Mouse (Mus musculus): ENCODE data around the gene Zfp672. TPM values are rescaled to one million over a fixed set of nuclear protein-coding genes. Genes with fewer than 3 reads are reported as not detected.
"Not testable (repeated sequence)": the region's sequence is repeated elsewhere in the genome, so short reads cannot be mapped to it uniquely, and the experiment has no call there.

The Zfp672 gene
- polyA plus RNA-seq (2015; fragmentation: Nextera tagmentation; extraction: Ambion mirVana): 38.4 and 40.2 TPM in 2 replicates

DNA sequence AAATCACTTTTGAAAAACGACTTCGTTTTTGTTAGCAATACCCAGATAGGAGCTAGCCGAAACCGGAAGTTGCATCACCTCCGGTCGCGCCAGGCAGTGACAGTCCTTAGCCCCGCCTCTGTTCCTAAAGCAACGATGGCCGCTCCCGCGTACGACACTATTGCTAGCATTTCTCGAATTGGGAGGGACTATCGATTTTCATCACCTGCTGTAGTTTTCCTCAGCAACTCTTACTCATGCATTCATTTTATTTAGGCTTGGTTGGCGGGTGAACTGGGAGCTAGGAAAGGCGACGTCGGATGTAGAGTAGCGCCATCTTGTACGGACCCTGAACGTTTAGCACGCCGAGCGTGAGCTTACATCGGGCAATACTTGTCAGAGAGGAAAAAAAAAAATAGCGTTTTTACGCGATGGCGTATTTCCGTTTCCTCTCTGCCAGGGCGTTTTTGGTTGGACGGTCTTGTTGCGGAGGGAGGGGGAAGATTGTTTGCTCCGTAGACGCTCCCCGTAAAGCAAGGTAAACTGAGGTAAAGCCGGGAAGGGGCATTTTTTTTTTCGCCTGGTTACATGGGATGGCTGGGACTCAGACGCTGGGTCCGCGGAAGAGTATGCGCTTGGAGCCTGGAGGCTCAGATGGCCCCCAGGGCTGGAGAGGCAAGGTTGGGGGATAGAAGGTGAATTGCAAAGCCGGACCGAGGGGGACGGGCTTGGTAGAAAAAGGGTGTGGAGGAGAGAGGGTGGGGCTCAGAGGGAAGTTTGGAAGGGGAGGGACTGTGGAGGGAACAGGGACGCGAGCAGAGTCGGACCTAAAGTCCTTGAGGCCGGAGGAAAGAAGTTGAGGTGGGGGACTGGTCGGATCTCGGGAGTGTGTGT, at the start of gene Zfp672, which contains the start of gene Sh3bp5l:
Gene Zfp672 (minus strand): TSS at position 64 of the 873 bp plus-strand sequence.
Gene Sh3bp5l (plus strand): TSS at position 449 of the 873 bp plus-strand sequence.
- H3K9ac ChIP-seq: peak within 1 kb of the TSS; percentile 88
- H3K36me3 ChIP-seq: peaks cover 35% of the 10 kb centered on the region
- H3K27me3 ChIP-seq: no peaks in the 10 kb centered on the region
- H3K9me3 ChIP-seq: no peaks in the 10 kb centered on the region
- H3K4me1 ChIP-seq (replicated peaks): peaks cover 51% of the 10 kb centered on the region
- peak within 1 kb of the TSS; percentile 89 for H3K4me3 ChIP-seq
- ATAC-seq (ENCODE audit: low FRiP score): peak; percentile 95
- peak within 1 kb of the TSS; percentile 87 for H3K27ac ChIP-seq
- peak within 1 kb of the TSS; percentile 100 for H3K4me2 ChIP-seq
- WGBS: under 1% methylated on average over 52 of the region's 52 CpGs

DNA sequence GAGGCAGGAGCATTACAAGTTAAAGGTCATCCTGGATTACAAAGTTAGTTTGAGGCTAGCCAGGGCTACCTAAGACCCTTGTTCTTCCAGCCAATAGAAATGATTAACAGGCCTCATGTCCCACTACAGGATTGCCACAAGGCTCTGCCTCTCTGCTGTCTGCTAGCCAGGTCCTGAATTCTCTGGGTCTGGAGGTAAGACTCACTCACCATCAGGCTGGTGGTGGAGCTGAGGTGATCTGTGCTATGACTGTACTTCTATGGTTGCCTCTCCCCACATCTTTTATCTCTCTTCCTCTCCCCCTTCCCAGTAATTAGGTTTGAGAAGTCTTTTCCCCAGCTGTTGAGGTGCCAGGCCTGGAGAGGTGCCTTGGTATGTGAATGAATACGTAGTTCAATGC, 49.4 kb upstream of the Zfp672 start:
- Histone ChIP-seq H3K27ac (no peak overlapping the region), H3K27me3 (no peaks in the 10 kb centered on the region), H3K4me2 (no peak overlapping the region), H3K4me1 (replicated peaks) (no peaks in the 10 kb centered on the region), H3K4me3 (no peak overlapping the region), H3K9ac (no peak overlapping the region), H3K9me3 (no peaks in the 10 kb centered on the region), H3K36me3 (no peaks in the 10 kb centered on the region)
- ATAC-seq (ENCODE audit: low FRiP score): no peak
- 95% methylated on average over 1 of the region's 1 CpGs for WGBS

DNA sequence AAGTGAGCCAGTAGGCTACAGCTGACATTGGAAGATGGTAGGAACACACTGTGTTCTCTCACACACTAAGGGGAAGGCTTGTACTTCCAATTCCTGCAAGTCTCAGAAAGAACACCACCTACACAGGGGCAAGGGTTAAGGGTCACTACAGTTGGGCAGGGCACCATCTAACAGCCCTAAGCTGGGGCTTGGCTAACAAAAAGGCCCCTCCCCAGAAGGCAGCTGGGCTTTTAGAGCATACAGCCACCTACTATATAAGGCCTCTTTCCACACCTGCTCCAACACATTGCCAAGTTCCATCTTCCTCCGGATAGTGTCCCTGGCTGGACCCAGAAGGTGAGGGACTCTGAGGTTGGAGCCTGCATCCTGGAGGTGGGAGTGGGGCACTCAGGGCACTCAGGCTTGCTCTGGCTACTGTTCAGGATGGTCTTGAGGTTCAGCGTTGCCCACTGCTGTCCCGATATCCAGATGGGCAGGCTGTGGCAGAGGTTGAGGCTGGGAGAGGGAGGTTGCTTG, 48.7 kb upstream of the Zfp672 start, which contains the start of gene Lypd8:
Gene Lypd8 (plus strand): TSS at position 281 of the 516 bp plus-strand sequence.
- Histone ChIP-seq H3K27me3 (no peaks in the 10 kb centered on the region), H3K36me3 (no peaks in the 10 kb centered on the region), H3K9ac (no peak within 1 kb of the TSS), H3K9me3 (no peaks in the 10 kb centered on the region), H3K4me3 (no peak within 1 kb of the TSS), H3K4me2 (no peak within 1 kb of the TSS), H3K27ac (no peak within 1 kb of the TSS), H3K4me1 (replicated peaks) (no peaks in the 10 kb centered on the region)
- no peak for ATAC-seq (ENCODE audit: low FRiP score)
- WGBS: 98% methylated on average over 3 of the region's 3 CpGs

DNA sequence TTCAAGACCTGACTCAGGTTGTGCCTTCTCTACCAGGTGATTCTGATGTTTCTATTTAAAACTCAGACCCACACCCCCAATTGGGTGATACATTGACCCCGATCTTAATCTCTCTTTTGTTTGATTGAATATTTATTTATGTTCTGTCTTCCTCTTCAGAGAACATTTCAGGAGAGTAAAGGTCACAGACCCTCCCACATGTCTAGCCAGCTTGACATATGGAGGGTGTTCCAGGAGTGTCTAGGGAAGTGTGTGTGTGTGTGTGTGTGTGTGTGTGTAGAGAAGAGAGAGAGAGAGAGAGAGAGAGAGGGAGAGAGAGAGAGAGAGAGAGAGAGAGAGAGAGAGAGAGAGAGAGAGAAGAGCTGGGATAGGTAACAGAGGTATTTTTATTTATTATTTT, 47.5 kb upstream of the Zfp672 start:
- no peak overlapping the region for H3K27ac ChIP-seq
- H3K4me1 ChIP-seq (replicated peaks): no peaks in the 10 kb centered on the region
- H3K4me2 ChIP-seq: no peak overlapping the region
- H3K27me3 ChIP-seq: no peaks in the 10 kb centered on the region
- no peaks in the 10 kb centered on the region for H3K36me3 ChIP-seq
- H3K9ac ChIP-seq: no peak overlapping the region
- no peak for ATAC-seq (ENCODE audit: low FRiP score)
- no peak overlapping the region for H3K4me3 ChIP-seq
- H3K9me3 ChIP-seq: no peaks in the 10 kb centered on the region
- 70% methylated on average over 1 of the region's 1 CpGs for WGBS

DNA sequence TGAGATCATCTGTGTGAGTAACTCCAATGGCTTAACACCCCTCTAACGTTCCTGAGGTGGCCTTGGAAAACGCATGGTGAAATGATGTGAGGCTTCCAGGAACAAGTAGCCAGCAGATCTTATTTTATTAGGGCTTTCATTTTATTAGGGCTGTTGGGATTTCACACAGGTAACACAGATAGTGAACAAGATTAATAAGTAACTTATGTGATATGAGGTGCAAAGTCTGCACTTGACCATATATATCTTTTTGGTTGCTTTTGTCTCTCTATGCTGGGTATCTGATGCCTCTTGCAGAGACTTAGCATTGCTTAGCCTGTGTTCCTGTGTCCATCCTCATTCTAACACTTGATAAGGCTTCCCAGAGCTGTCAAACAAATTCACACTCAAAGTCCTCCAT, 47.1 kb upstream of the Zfp672 start:
- WGBS: 87% methylated on average over 2 of the region's 2 CpGs
- Histone ChIP-seq H3K4me2 (no peak overlapping the region), H3K9me3 (no peaks in the 10 kb centered on the region), H3K27me3 (no peaks in the 10 kb centered on the region), H3K36me3 (no peaks in the 10 kb centered on the region), H3K4me3 (no peak overlapping the region), H3K27ac (no peak overlapping the region), H3K4me1 (replicated peaks) (no peaks in the 10 kb centered on the region), H3K9ac (no peak overlapping the region)
- ATAC-seq (ENCODE audit: low FRiP score): no peak

DNA sequence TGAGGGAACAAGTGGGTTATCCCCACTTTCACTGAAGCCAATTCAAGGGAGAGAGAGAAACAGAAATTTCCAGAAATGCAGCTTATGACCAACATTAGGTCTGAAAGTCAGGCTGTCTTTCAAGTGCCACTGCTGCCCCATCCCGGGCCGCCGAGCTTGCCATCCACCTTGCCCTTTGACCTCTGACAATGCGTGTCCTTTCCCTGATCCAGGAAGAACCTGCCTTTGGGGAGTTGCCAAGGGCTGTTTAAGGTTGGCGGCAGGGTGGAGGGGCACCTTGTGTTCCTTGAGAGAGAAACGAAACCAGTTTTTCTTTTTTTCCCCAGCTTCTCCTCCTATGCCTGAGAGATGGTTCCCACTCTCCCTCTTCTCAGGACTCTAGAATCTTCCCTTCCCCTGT, 36.1 kb upstream of the Zfp672 start:
- H3K4me3 ChIP-seq; H3K36me3 ChIP-seq; H3K4me1 ChIP-seq (replicated peaks); ATAC-seq (ENCODE audit: low FRiP score); H3K4me2 ChIP-seq; H3K27me3 ChIP-seq; H3K27ac ChIP-seq; H3K9me3 ChIP-seq; H3K9ac ChIP-seq: not testable (repeated sequence)
- WGBS: no CpG with 5 or more reads among the region's 6 CpGs

DNA sequence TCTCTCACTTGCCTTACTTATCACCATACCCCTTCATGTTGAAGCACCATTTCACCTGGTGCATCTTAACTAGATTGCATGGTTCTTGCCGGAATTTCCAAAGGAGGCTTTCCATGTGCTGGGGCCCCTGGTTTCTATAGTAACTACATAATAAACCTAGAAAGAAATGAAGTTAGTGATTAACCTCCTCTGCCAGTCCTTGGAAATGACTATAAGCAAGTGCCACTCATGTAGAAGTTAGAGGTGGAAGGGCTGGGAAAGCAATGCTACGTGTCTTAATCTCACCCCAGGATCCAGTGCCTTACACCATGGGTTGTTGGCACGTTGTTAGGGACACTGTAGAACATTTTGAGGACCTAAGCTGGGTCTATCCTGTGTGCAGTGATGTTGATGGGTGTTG, 34.3 kb upstream of the Zfp672 start:
- Histone ChIP-seq H3K4me3 (no peak overlapping the region), H3K27ac (no peak overlapping the region), H3K9ac (no peak overlapping the region), H3K9me3 (no peaks in the 10 kb centered on the region), H3K4me2 (no peak overlapping the region), H3K36me3 (no peaks in the 10 kb centered on the region), H3K4me1 (replicated peaks) (no peaks in the 10 kb centered on the region), H3K27me3 (no peaks in the 10 kb centered on the region)
- 73% methylated on average over 3 of the region's 3 CpGs for WGBS
- ATAC-seq (ENCODE audit: low FRiP score): no peak

DNA sequence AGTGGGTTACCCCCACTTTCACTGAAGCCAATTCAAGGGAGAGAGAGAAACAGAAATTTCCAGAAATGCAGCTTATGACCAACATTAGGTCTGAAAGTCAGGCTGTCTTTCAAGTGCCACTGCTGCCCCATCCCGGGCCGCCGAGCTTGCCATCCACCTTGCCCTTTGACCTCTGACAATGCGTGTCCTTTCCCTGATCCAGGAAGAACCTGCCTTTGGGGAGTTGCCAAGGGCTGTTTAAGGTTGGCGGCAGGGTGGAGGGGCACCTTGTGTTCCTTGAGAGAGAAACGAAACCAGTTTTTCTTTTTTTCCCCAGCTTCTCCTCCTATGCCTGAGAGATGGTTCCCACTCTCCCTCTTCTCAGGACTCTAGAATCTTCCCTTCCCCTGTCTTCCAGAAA, 32.4 kb upstream of the Zfp672 start:
- H3K27me3 ChIP-seq; ATAC-seq (ENCODE audit: low FRiP score); H3K36me3 ChIP-seq; H3K4me1 ChIP-seq (replicated peaks); H3K4me2 ChIP-seq; H3K9me3 ChIP-seq; H3K9ac ChIP-seq; H3K27ac ChIP-seq; H3K4me3 ChIP-seq: not testable (repeated sequence)
- WGBS: no CpG with 5 or more reads among the region's 6 CpGs

DNA sequence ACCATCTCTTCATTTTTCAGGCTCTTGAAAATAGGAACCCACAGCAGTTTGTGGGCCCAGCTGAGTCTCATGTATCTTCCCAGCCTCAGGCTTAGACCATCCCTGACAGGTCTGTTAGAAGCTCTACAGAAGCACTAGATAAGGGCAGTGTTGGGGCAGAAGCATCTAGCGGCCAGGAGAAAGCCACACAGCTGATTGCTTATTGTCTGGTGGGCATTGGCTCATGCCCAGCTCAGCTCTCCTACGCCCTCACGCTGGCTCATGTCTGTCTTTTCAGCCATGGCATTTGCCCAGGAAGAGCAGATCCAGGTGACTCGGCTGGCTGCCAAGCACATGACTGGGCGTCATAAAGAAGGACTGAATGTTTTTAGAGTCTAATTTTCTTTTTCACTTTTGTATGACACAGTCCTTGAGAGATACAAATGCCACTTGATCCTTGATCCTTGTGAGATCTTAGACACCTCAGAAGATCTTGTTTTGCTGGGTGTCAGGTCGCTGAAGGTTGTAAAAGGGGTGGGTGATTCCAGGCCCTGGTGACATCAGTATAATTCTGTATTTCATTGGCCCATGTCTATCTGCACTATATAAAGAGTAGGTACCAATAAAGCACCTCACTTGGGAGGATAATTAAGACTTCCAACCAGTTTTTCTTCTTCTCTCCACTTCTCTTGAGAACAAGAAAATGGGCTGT, 27.9 kb upstream of the Zfp672 start:
- Histone ChIP-seq H3K4me3 (no peak overlapping the region), H3K27me3 (no peaks in the 10 kb centered on the region), H3K9ac (no peak overlapping the region), H3K27ac (no peak overlapping the region), H3K9me3 (no peaks in the 10 kb centered on the region), H3K4me1 (replicated peaks) (no peaks in the 10 kb centered on the region), H3K36me3 (no peaks in the 10 kb centered on the region), H3K4me2 (no peak overlapping the region)
- no peak for ATAC-seq (ENCODE audit: low FRiP score)
- 86% methylated on average over 6 of the region's 6 CpGs for WGBS

DNA sequence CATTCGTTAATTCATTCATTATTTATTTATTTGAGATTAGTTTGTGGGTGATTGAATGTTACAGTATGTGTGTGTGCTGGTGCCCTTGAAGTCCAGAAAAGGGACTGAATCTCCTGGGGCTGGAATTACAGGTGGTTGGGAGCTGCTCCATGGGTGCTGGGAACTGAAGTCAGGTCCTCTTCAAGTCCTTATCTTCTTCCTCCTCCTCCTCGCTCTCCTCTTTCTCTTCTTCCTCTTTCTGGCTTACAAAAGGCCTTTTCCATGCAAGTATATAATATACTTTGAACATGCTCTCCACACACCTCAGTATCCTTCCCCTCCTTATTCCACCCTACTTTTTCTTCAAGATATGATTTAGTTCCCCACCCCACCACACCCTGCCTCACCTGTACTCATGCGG, 26.9 kb upstream of the Zfp672 start:
- no peak for ATAC-seq (ENCODE audit: low FRiP score)
- Histone ChIP-seq H3K4me1 (replicated peaks) (no peaks in the 10 kb centered on the region), H3K4me3 (no peak overlapping the region), H3K9ac (no peak overlapping the region), H3K9me3 (no peaks in the 10 kb centered on the region), H3K4me2 (no peak overlapping the region), H3K36me3 (no peaks in the 10 kb centered on the region), H3K27ac (no peak overlapping the region), H3K27me3 (no peaks in the 10 kb centered on the region)
- WGBS: 90% methylated on average over 3 of the region's 3 CpGs

DNA sequence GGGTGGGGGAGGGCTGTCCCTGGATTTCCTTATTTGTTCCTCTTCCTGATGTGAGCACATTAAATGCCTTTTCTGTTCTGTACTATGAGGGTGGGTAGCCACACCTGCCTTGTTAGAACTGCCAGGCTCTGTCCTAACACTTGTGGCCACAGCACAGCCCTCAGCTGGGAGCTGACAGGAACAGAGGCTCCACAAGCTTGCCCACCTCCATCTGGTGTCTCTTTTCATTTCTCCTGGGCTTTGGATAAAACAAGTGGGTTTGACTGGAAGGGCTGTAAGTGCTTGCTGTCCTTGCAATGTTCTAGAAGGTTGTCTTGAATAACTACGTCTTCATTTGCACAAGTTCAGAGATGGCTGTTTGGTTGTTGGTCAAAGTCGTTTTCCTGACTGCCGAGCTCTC, 24.8 kb upstream of the Zfp672 start:
- Histone ChIP-seq H3K4me2 (no peak overlapping the region), H3K36me3 (peaks cover 6% of the 10 kb centered on the region; the same call in 1 of the 2 replicates)
- ATAC-seq (ENCODE audit: low FRiP score): no peak

DNA sequence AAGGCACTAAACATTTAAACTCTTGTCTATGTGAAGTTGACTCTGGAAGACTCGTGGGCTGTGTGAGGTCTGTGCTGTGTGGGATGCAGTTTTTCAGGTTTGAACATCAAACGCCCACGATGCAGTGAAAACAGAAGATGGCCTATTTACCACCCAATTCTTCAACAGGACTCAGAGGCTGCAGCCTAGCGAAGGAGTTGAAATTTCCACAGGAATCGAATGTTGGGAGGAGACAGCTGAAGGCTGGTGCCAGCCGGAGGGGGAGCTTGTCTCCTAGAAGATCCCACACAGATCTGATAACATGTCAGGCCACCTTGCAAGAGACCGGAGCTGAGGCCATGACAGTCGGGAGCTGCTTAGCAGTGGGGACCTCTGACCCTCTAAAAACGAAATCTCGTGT, 24.3 kb upstream of the Zfp672 start:
- H3K4me1 ChIP-seq (replicated peaks): no peaks in the 10 kb centered on the region
- H3K4me2 ChIP-seq: no peak overlapping the region
- H3K4me3 ChIP-seq: no peak overlapping the region
- peaks cover 6% of the 10 kb centered on the region; the same call in 1 of the 2 replicates for H3K36me3 ChIP-seq
- WGBS: 77% methylated on average over 10 of the region's 10 CpGs
- no peak for ATAC-seq (ENCODE audit: low FRiP score)
- H3K9me3 ChIP-seq: no peaks in the 10 kb centered on the region
- no peak overlapping the region for H3K9ac ChIP-seq
- no peak overlapping the region for H3K27ac ChIP-seq
- H3K27me3 ChIP-seq: no peaks in the 10 kb centered on the region

More for the DNA sequence above, 24.8 kb upstream of the Zfp672 start:
- Histone ChIP-seq H3K27ac (no peak overlapping the region), H3K4me3 (no peak overlapping the region), H3K9ac (no peak overlapping the region), H3K9me3 (no peaks in the 10 kb centered on the region), H3K4me1 (replicated peaks) (no peaks in the 10 kb centered on the region), H3K27me3 (no peaks in the 10 kb centered on the region)
- 81% methylated on average over 3 of the region's 3 CpGs for WGBS

All from hindbrain, embryonic 13.5 days (tissue).